Mouse (Mus musculus): ENCODE data around the gene Defb45. TPM values are rescaled to one million over a fixed set of nuclear protein-coding genes. Genes with fewer than 3 reads are reported as not detected.

The Defb45 gene
- total and polyA plus RNA-seq, 3 experiments, result not detected

DNA sequence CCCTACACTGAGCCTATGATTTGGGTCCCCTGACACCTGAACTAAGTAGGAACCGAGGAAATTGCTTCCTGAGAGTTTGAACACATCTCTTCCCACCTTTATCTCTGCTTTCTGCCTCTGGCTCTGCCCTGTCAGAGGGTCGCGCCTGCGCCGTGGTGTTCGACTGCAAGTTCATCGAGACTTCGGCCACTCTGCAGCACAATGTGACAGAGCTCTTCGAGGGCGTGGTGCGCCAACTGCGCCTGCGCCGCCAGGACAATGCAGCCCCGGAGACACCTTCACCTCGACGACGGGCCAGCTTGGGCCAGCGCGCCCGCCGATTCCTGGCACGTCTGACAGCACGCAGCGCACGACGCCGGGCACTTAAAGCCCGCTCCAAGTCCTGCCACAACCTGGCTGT, 35.1 kb upstream of the Defb45 start:
- TF ChIP-seq EP300 (IDR thresholded peaks at IDR 0.05; ENCODE audit: insufficient read depth, low read depth, low read length) (no peak), CTCF (IDR thresholded peaks at IDR 0.05) (no peak), POLR2A (IDR thresholded peaks at IDR 0.05; ENCODE audit: insufficient read depth, low read depth, low read length) (no peak)
- intact Hi-C loops (cut with DNase I), result no loop called here
- no peak for DNase-seq
- Histone ChIP-seq H3K4me1 (ENCODE audit: control insufficient read depth, insufficient read depth, low read length) (peaks cover 4% of the 10 kb centered on the region), H3K4me3 (no peak overlapping the region), H3K27ac (peak overlapping the region; percentile 3; the same call in 1 of the 2 replicates), H3K79me2 (replicated peaks; ENCODE audit: control insufficient read depth, insufficient read depth, low read length) (no peaks in the 10 kb centered on the region), H3K9ac (ENCODE audit: low read depth, low read length) (no peak overlapping the region), H3K27me3 (ENCODE audit: control insufficient read depth, insufficient read depth, low read length) (no peaks in the 10 kb centered on the region), H3K36me3 (ENCODE audit: control insufficient read depth, insufficient read depth, low read length) (no peaks in the 10 kb centered on the region)
- 71% methylated on average over 29 of the region's 29 CpGs for WGBS

DNA sequence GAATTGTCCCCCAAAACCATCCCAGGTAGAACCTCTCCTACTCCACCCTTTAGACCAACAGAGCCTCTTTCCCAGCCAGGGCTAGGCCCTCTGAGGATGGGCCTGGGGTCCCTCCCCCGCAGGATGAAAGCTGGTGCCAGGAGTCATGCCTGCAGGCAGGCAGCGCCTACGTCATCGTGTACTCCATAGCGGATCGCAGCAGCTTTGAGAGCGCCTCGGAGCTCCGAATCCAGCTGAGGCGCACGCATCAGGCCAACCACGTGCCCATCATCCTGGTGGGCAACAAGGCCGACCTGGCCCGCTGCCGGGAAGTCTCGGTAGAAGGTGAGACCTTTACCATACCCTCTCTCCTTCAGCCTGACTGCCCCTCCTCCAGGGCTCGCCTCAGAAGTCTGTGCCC, 34.1 kb upstream of the Defb45 start:
- peak overlapping the region; percentile 4; the same call in 1 of the 2 replicates for H3K9ac ChIP-seq (ENCODE audit: low read depth, low read length)
- no peaks in the 10 kb centered on the region for H3K36me3 ChIP-seq (ENCODE audit: control insufficient read depth, insufficient read depth, low read length)
- no peaks in the 10 kb centered on the region for H3K27me3 ChIP-seq (ENCODE audit: control insufficient read depth, insufficient read depth, low read length)
- peaks cover 4% of the 10 kb centered on the region for H3K4me1 ChIP-seq (ENCODE audit: control insufficient read depth, insufficient read depth, low read length)
- H3K4me3 ChIP-seq, result no peak overlapping the region
- 24% methylated on average over 17 of the region's 17 CpGs for WGBS
- intact Hi-C loops (cut with DNase I), result no loop called here
- no peak for DNase-seq
- TF ChIP-seq CTCF (IDR thresholded peaks at IDR 0.05) (no peak), POLR2A (IDR thresholded peaks at IDR 0.05; ENCODE audit: insufficient read depth, low read depth, low read length) (no peak), EP300 (IDR thresholded peaks at IDR 0.05; ENCODE audit: insufficient read depth, low read depth, low read length) (no peak)
- H3K27ac ChIP-seq, result peak overlapping the region; percentile 18
- no peaks in the 10 kb centered on the region for H3K79me2 ChIP-seq (replicated peaks; ENCODE audit: control insufficient read depth, insufficient read depth, low read length)

DNA sequence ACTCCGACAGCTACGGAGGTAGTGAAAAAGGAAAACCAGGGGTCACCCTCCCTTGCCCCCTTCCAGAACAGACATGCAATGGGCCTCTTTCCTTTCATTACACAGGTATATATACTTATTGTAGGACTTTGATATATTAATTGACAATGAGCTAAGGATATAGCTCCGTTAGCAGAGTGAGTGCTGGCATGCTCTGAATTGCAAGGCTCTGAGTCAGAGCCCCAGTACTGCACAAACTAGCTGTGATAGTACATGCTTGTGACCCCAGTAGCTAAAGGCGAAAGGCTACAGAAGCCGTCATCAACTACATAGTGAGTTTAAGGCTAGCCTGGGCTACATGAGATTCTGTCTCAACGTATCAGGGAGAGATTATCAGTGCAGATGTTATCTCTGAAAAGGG, 30.7 kb upstream of the Defb45 start:
- DNase-seq, result no peak
- Histone ChIP-seq H3K27me3 (ENCODE audit: control insufficient read depth, insufficient read depth, low read length) (peaks cover 3% of the 10 kb centered on the region; the same call in 1 of the 2 replicates), H3K4me3 (no peak overlapping the region; the same call in 1 of the 2 replicates), H3K79me2 (replicated peaks; ENCODE audit: control insufficient read depth, insufficient read depth, low read length) (no peaks in the 10 kb centered on the region), H3K27ac (no peak overlapping the region; the same call in 1 of the 2 replicates), H3K36me3 (ENCODE audit: control insufficient read depth, insufficient read depth, low read length) (no peaks in the 10 kb centered on the region), H3K4me1 (ENCODE audit: control insufficient read depth, insufficient read depth, low read length) (peaks cover 2% of the 10 kb centered on the region; the same call in 1 of the 2 replicates), H3K9ac (ENCODE audit: low read depth, low read length) (no peak overlapping the region)
- no peak for TF ChIP-seq EP300 (IDR thresholded peaks at IDR 0.05; ENCODE audit: insufficient read depth, low read depth, low read length)
- TF ChIP-seq CTCF (IDR thresholded peaks at IDR 0.05), result no peak
- TF ChIP-seq POLR2A (IDR thresholded peaks at IDR 0.05; ENCODE audit: insufficient read depth, low read depth, low read length), result no peak
- 73% methylated on average over 6 of the region's 6 CpGs for WGBS
- intact Hi-C loops (cut with DNase I), result no loop called here

DNA sequence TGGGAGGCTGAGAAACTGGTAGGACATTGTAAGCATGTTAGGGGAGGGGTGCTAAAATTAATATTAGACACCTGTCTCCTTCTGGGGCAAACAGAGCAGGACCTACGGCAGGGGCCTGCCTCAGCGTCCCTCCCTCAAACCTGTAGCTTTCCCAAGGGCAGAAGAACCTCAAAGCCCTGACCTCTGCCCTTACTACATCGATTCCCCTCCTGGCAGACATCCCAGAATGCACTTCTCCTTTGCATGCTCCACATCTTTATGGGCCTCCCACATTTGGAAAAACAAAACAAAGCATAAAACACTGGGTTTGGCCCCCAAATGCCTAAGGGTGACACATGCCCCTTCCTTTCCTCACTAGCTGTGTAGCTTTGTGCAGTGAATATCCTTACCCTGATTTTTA, 30.0 kb upstream of the Defb45 start:
- intact Hi-C loops (cut with DNase I), result no loop called here
- H3K9ac ChIP-seq (ENCODE audit: low read depth, low read length), result peak overlapping the region; percentile 1
- H3K36me3 ChIP-seq (ENCODE audit: control insufficient read depth, insufficient read depth, low read length), result no peaks in the 10 kb centered on the region
- H3K4me1 ChIP-seq (ENCODE audit: control insufficient read depth, insufficient read depth, low read length), result peaks cover 2% of the 10 kb centered on the region; the same call in 1 of the 2 replicates
- no peak for DNase-seq
- TF ChIP-seq EP300 (IDR thresholded peaks at IDR 0.05; ENCODE audit: insufficient read depth, low read depth, low read length) (no peak), POLR2A (IDR thresholded peaks at IDR 0.05; ENCODE audit: insufficient read depth, low read depth, low read length) (no peak), CTCF (IDR thresholded peaks at IDR 0.05) (no peak)
- 51% methylated on average over 3 of the region's 3 CpGs for WGBS
- H3K4me3 ChIP-seq, result no peak overlapping the region; the same call in 1 of the 2 replicates
- no peak overlapping the region; the same call in 1 of the 2 replicates for H3K27ac ChIP-seq
- peaks cover 3% of the 10 kb centered on the region; the same call in 1 of the 2 replicates for H3K27me3 ChIP-seq (ENCODE audit: control insufficient read depth, insufficient read depth, low read length)
- no peaks in the 10 kb centered on the region for H3K79me2 ChIP-seq (replicated peaks; ENCODE audit: control insufficient read depth, insufficient read depth, low read length)

DNA sequence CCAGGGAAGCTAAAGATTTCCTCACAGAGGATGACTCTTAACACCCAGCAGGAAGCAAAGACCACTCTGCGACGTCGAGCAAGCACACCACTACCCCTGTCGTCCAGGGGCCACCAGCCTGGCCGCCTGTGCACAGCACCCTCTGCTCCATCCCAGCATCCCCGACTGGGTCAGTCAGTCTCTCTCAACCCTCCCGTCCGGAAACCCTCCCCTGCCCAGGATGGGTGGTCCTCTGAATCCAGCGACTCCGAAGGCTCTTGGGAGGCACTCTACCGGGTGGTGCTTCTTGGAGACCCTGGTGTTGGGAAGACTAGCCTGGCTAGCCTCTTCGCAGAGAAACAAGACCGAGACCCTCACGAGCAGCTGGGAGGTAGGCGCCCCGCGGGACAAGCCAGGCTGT, 28.9 kb upstream of the Defb45 start:
- 51% methylated on average over 17 of the region's 17 CpGs for WGBS
- Histone ChIP-seq H3K9ac (ENCODE audit: low read depth, low read length) (peak overlapping the region; percentile 76), H3K4me3 (peak overlapping the region; percentile 23)

DNA sequence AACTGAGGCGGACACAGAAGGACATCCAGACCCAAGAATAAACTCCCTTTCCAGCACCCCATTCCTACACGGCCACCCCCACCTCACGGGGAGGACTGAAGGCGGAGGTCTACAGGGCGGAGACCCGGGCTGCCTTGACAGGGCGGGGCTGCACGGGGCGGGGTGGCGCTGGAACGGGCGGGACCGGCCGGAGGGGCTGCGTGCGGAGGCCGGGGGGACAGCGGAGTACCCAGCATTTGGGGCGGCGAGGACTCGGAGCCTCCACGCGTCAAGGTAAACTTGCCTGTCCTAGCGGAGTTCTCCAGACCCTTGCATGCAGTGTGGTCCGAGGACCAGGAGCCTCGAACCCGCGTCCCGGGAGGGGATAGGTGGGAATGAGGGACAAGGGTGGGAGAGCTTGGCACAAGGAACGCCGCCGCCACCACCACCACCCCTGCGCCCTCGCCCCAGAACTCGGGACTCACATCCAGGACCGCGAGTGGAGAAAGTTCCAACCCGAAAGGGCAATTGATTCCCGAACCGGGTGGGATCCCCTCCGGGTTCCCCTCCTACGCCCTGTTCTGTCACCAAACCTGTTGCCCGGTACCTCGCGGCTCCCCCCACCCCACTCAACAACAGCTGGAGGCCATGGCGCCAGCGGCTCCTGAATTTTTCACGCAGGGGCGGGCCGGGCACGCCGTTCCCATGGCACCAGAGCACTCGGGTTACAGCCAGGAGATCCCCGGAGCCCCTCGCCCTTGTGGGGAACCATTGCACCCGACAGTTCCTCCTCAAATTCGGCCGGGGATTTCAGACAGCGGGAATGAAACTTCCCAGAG, 27.8 kb upstream of the Defb45 start, which contains the start of gene Rem1:
Rem1 (plus strand) TSS at position 178 of the 818 bp plus-strand sequence.
- WGBS, result 2% methylated on average over 59 of the region's 59 CpGs
- peaks cover 3% of the 10 kb centered on the region; the same call in 1 of the 2 replicates for H3K27me3 ChIP-seq (ENCODE audit: control insufficient read depth, insufficient read depth, low read length)
- no peak for TF ChIP-seq CTCF (IDR thresholded peaks at IDR 0.05)
- TF ChIP-seq POLR2A (IDR thresholded peaks at IDR 0.05; ENCODE audit: insufficient read depth, low read depth, low read length), result 0 out of 2 replicates have a peak, but pooled peaks have one; percentile 54
- no peak for TF ChIP-seq EP300 (IDR thresholded peaks at IDR 0.05; ENCODE audit: insufficient read depth, low read depth, low read length)
- peak within 1 kb of the TSS; percentile 75 for H3K27ac ChIP-seq
- H3K36me3 ChIP-seq (ENCODE audit: control insufficient read depth, insufficient read depth, low read length), result no peaks in the 10 kb centered on the region
- peak within 1 kb of the TSS; percentile 76 for H3K9ac ChIP-seq (ENCODE audit: low read depth, low read length)
- no peaks in the 10 kb centered on the region for H3K79me2 ChIP-seq (replicated peaks; ENCODE audit: control insufficient read depth, insufficient read depth, low read length)
- intact Hi-C loops (cut with DNase I), result no loop called here
- H3K4me3 ChIP-seq, result peak within 1 kb of the TSS; percentile 50
- no peaks in the 10 kb centered on the region for H3K4me1 ChIP-seq (ENCODE audit: control insufficient read depth, insufficient read depth, low read length)
- peak; percentile 67 to 73 for DNase-seq

More for the DNA sequence above, 28.9 kb upstream of the Defb45 start:
- Histone ChIP-seq H3K4me1 (ENCODE audit: control insufficient read depth, insufficient read depth, low read length) (no peaks in the 10 kb centered on the region), H3K27ac (peak overlapping the region; percentile 75), H3K36me3 (ENCODE audit: control insufficient read depth, insufficient read depth, low read length) (no peaks in the 10 kb centered on the region), H3K79me2 (replicated peaks; ENCODE audit: control insufficient read depth, insufficient read depth, low read length) (no peaks in the 10 kb centered on the region), H3K27me3 (ENCODE audit: control insufficient read depth, insufficient read depth, low read length) (peaks cover 3% of the 10 kb centered on the region; the same call in 1 of the 2 replicates)
- intact Hi-C loops (cut with DNase I), result no loop called here
- TF ChIP-seq POLR2A (IDR thresholded peaks at IDR 0.05; ENCODE audit: insufficient read depth, low read depth, low read length) (no peak), CTCF (IDR thresholded peaks at IDR 0.05) (no peak), EP300 (IDR thresholded peaks at IDR 0.05; ENCODE audit: insufficient read depth, low read depth, low read length) (no peak)
- peak in 1 of 2 experiments; percentile 53 for DNase-seq

All from heart, adult 2 months (tissue).